Mouse (Mus musculus) ES-E14 (cell line): ENCODE data around the gene Slc6a5.

Experiments used
- CHD2 ChIP-seq: IDR thresholded peaks from 2 replicates; pipeline ENCODE4 v1.6.1; 2014; ENCODE audit warnings: mild to moderate bottlenecking, low read depth, low read length, inconsistent platforms
- HCFC1 ChIP-seq: IDR thresholded peaks from 2 replicates; pipeline ENCODE4 v1.6.1; 2012; ENCODE audit warnings: low read length, inconsistent platforms, borderline replicate concordance; ENCODE audit not compliant: insufficient read depth
- ZNF384 ChIP-seq: IDR thresholded peaks from 2 replicates; pipeline ENCODE4 v1.6.1; 2012; ENCODE audit warnings: low read depth, low read length, inconsistent platforms

DNA sequence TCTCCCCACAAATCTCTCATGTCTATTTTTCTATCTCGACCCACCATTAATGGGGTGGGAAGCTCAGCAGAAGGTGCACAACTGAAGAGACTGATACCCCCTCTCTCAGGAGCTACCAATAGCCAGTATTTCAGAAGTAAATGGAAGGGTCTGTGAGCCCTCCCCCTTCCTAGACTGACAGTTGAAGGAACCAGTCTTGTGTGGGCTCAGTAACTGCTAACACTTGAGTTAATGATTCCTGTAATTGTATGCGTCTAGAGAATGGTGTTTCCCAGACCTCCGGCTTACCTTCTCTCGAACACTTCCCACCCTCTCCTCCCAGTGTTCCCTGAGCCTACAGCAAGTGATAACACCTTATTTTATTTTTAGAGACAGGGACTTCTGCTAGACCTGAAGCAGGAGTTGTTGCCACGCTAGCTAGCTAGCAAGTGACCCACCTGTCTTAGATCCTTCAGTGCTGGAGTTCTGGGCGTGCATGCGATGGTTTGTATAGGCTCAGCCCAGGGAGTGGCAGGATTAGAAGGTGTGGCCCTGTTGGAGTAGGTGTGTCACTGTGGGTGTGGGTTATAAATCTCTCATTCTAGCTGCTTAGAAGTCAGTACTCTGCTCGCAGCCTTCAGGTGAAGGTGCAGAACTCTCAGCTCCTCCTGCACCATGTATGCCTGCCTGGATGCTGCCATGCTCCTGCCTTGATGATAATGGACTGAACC lies 29.8 kb upstream of the Slc6a5 start:
- TF ChIP-seq ZNF384 (no peak), CHD2 (no peak), HCFC1 (no peak)
